Mouse (Mus musculus) brain, embryonic 14.5 days (tissue): ENCODE results near the gene E2f4. TPM values are rescaled to one million over a fixed set of nuclear protein-coding genes. Genes with fewer than 3 reads are reported as not detected.

ENCODE experiments used
- DNase-seq: peaks from one replicate; pipeline ENCODE4 v3.0.0-alpha.2; 2011; ENCODE audit warnings: low read depth
- CTCF ChIP-seq: fragments of 200-500 bp; IDR thresholded peaks from 2 replicates; pipeline ENCODE4 v1.5.1; 2012; ENCODE audit warnings: inconsistent platforms, mild to moderate bottlenecking, moderate library complexity, borderline replicate concordance; ENCODE audit not compliant: insufficient read depth, insufficient read length; ENCODE audit errors: extremely low read depth
- POLR2A ChIP-seq: fragments of 200-500 bp; IDR thresholded peaks from 2 replicates; pipeline ENCODE4 v1.6.1; 2012; ENCODE audit warnings: mild to moderate bottlenecking, inconsistent platforms, borderline replicate concordance; ENCODE audit not compliant: poor library complexity, insufficient read depth, insufficient read length, severe bottlenecking; ENCODE audit errors: extremely low read depth
- polyA plus RNA-seq: library from polyadenylated mRNA; depleted of rRNA; stranded (reverse); fragments of >200 nt; gene quantifications from 2 replicates; pipeline ENCODE4 v1.2.3, GENCODE M21; 2012

Gene E2f4
- polyA plus RNA-seq, 1 experiment = 89.4 TPM

DNA sequence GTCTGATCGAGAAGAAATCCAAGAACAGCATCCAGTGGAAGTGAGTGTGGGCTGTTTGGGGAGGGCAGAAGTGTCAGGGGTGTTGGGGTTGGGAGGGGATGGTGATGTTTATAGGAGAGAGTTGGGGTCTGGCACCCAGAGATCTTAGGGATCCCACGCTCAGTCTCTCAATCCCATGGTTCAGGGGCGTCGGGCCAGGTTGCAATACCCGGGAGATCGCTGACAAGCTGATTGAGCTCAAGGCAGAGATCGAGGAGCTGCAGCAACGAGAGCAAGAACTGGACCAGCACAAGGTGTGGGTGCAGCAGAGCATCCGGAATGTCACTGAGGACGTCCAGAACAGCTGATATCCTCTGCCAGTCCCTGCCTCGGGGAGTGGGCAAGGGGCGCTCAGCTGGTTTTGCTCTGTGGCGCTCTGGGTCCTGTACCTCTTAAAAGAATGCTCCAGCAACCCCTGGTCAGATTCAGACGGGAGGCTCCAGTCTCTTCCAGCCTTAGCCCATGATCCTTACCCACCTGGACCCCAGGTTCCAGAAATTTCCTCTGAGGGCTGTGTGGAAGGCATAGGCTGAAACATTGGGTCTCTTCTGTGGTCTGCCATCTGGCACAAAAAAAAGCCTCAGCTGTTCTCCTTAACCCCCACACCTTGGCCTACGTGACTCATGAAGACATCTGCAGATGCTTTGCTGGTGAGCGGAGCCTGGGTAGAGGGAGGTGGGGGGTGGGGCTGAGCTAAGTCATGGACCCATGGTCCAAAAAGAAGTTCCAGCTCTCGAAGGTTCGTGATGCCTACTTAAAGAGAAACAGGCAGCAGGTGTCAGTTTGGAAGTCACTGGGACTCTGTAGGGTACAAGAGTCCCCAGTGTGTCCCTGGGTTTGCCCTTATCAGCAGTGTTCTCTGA lies 1.1 kb downstream of the E2f4 start:
- no peak for TF ChIP-seq POLR2A
- DNase-seq = no peak

DNA sequence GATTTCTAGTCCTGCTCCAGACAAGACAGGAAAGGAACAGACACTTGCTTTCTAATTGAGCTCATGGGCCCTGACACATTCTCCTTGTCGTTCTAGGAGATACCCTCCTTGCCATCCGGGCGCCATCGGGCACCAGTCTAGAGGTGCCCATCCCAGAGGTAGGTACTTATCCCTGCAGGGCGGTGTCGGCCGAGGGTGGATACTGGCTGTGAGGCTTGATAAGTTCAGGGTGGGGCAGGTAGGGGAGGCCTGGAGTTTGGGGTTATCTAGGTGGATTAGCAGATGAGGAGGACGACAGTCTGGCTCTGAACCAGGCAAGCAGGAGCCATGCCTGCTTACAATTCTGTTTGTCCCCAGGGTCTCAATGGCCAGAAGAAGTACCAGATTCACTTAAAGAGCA lies 2.5 kb downstream of the E2f4 start:
- TF ChIP-seq POLR2A (no peak), CTCF (no peak)
- no peak for DNase-seq

DNA sequence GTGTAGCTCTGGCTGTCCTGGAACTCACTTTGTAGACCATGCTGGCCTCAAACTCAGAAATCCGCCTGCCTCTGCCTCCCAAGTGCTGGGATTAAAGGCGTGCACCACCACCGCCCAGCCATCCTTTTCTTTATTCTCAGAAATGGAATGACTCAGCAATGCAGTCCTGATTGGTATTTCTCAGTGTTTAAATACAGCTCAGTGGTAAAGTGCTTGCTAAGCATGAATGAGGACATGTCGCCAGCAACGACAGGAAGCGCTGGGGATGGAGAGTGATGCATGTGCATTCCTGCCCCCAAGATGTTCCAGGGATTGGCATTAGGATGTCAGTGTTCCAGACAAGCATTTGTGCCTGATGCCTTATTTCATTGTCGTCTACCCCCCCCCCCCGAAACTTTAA lies 5.9 kb downstream of the E2f4 start:
- TF ChIP-seq CTCF = no peak
- TF ChIP-seq POLR2A = no peak
- no peak for DNase-seq

DNA sequence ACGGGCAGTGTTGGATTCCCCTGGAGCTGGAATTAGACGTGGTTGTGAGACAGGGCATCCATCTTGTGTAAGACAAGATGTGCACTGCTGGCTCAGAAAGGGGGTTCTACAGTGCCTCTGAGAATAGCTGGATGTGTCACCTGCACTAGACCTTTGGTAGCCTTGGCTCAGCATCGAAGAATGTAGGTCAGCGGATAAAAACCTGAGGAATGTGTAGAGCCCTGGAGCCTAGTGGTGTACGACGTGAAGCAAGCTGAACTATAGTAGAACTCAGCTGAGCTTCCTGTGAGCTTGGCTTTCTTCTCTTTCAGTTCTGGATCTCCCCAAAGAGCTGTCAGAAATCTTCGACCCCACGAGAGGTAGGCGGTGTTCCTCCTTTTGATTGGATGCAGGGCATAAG lies 6.4 kb downstream of the E2f4 start:
- TF ChIP-seq CTCF (no peak), POLR2A (no peak)
- DNase-seq = no peak

DNA sequence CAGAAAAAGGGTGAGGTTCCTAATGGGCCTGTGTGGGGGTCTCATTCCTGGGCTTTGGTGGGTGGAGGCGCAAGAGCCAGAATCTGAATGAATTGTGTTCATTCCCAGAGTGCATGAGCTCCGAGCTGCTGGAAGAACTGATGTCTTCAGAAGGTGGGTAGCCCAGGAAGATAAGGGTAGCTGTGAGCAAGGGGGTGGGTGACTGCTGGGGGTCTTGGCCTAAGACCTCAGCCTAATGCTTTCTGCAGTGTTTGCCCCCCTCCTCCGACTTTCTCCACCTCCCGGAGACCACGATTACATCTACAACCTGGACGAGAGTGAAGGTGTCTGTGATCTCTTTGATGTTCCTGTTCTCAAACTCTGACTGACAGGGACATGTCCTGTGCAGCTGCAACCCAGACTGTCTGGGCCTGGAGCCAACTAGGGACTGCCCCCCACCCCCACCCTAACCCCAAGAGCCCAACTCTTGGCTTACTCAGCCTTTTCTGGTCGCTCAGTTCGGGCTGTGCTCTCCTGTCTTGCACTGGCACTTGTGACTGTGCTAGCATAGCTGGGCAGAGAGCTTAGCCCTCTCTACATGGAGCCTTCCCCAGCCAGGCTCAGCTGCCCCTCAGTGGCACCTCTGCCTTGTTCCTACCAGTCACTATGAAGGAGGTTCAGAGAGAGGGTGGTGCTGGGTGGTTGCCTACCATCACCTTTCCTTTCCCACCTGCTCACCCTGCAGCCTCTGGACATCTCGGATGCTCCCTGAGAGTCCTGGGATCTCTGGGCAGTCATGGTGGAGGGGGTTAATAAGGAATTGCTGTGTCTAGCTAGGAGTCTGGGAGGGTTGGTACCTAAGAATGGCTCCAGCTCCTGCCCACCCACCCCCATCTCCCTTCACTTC lies 7.1 kb downstream of the E2f4 start:
- TF ChIP-seq POLR2A = no peak
- TF ChIP-seq CTCF = no peak
- peak; percentile 38 for DNase-seq

DNA sequence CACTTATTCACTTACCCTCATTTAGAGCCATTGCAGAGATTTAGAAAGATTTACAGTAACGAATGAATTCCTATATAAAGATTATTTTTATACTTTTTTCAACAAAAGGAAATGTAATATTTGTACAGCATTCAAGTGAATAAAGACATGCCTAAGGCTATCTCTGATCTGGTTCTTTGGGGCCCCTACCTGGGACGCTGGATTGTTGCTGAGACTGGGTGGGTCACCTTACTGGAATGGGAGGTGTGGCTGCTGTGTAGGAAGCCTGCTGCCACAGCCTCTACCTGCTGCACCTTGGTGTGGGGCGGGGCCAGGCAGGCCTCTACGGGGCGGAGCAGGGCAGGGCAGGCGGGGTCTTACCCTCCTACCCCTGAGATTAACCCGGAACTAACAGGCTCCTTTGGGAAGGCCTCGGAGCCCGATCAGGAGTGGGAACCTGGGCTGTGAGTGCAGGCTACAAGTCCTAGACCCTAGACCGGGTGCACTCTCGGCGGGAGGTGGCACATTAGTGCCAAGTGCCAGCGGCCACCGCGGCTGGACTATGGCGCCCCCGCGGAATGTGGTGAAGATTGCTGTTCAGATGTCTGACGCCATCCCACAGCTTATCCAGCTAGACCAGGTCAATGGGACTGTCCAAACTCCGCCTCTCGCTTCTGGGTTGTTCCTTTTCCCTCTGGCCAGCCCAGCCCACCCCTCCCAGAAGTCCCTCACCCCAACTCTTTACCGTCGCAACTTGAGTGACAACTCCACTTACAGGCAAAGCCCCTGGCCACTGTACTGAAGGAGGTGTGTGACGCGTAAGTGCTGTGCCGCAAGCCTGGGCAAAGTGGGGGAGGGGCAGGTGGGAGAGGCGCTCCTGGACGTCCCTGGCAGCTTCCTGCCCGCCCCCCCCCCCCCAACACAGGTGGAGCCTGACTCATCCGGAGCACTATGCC lies 8.0 kb downstream of the E2f4 start, which contains the start of gene Elmo3:
TSS of gene Elmo3 (plus strand) at position 391 of the 935 bp plus-strand sequence.
- DNase-seq = peak; percentile 40
- TF ChIP-seq CTCF (no peak), POLR2A (no peak)

DNA sequence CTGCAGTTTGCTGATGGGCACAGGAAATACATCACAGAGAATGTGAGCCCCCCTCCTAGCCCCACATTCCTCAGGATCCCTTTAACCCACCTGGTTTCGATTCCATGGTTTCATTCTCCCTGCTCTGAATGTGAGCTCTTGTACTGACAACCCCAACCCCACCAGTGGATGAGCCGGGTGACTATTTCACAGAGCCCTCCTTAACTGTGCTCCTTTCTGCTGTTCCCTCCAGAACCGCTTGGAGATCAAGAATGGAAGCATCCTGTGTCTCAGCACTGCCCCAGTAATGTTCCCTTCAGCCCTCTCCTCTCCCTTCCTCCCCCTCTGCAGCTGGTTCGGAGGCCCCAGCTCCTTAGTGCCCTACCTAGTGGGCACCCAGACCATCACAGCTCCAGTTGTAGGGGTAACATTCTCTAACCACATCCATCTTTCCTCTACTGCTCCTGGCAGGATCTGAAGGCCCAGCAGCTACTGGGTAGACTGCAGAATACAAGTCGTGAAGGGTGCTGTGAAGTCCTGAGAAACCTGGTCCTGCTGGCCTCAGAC lies 8.8 kb downstream of the E2f4 start:
- DNase-seq = no peak
- no peak for TF ChIP-seq POLR2A
- no peak for TF ChIP-seq CTCF

DNA sequence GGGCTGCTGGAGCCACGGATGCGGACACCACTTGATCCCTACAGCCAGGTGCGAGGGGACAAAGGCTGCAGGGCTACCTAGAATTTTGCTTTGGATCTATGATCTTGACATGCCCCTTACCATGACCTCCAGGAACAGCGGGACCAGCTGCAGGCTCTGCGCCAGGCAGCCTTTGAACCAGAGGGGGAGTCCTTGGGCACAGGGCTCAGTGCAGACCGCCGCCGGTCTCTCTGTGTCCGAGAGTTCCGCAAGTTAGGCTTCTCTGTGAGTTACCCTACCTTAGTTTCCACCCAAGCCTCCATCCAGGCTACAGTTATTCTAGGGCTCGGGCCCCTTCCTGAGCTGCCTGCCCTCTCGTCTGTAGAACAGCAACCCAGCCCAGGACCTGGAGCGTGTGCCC lies 10.2 kb downstream of the E2f4 start:
- no peak for DNase-seq
- no peak for TF ChIP-seq POLR2A

DNA sequence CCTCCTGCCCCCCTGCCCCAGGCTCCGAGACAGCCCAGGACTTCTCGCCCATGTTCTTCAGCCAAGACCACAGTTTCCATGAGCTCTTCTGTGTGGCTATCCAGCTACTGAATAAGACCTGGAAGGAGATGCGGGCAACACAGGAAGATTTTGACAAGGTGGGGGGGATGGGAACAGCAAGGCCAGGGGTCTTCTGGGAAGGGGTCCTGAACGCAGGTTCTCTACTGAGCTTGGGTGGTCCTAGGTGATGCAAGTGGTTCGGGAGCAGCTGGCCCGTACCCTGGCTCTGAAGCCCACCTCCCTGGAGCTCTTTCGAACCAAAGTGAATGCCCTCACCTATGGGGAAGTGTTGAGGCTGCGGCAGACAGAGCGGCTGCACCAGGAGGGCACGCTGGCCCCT lies 11.0 kb downstream of the E2f4 start:
- no peak for DNase-seq
- no peak for TF ChIP-seq CTCF
- TF ChIP-seq POLR2A = no peak

DNA sequence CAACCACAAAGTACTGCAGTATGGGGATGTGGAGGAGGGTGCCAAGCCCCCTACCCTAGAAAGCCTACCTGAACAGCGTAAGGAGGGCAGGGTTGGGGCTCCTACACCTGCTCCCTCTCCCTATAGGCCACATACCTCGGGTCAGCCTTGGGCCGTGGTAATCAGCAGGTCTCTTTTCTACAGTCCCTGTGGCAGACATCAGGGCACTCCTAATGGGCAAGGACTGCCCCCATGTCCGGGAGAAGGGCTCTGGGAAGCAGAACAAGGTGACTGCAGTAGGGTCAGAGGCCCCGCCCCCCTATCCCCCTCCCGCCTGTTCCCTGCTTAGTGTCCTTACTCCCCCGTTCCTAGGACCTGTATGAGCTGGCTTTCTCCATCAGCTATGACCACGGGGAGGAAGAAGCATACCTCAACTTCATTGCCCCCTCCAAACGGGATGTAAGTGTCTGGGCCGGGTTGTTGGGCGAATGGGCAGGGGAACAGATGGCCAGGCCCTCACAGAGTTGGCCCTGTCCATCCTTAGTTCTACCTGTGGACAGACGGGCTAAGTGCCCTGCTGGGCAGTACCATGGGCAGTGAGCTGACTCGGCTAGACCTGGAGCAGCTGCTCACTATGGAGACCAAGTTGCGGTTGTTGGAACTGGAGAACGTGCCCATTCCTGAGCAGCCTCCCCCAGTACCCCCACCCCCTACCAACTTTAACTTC lies 11.8 kb downstream of the E2f4 start:
- DNase-seq = no peak

More for the DNA sequence above, 11.8 kb downstream of the E2f4 start:
- TF ChIP-seq POLR2A (no peak), CTCF (no peak)
